Mouse (Mus musculus): ENCODE results near the gene Acsl5. TPM values are rescaled to one million over a fixed set of nuclear protein-coding genes. Genes with fewer than 3 reads are reported as not detected.

Gene Acsl5
- polyA plus RNA-seq, 1 experiment from 2014 or later: 20.9 TPM

DNA sequence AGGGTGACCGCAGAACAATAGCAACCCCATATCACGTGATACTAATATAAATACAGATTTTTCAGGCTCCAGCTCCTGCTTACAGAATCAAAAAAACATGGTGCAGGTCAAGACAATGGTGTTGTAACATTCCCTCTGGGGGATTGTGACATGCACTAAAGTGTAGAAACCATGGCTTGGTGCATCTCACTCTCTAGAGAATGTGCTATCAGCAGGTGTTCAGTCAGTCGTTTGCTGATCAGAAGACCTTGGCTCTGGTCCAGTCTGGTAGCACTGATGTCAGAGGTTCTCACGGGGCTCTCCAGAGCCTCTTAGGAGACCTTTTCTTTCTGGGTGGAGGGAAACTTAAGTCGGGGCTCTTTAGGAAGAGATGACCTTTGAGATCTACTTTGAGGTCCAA, 1.3 kb upstream of the Acsl5 start:
- 91% methylated on average over 5 of the region's 5 CpGs for WGBS
- ATAC-seq (replicated peaks; ENCODE audit: low FRiP score): no peak

DNA sequence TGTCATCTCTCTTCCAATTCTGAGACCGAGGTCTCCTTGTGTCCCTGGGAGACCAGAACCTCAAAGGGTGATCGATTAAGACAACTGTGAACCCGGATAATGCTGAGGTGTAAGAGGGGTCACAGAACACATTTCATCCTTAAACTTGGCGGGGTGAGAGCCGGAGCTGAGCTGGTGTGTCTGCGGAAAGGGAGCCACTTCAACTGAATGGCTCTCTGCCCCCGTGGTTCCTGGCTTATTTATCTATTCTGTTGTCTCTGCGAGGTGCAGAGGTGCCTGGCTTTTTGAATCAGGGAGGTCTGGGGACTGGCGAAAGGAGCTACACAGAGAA, 1.5 kb downstream of the Acsl5 start:
- Histone ChIP-seq H3K9me3 (ENCODE audit: control insufficient read depth, low read length) (no peaks in the 10 kb centered on the region), H3K27ac (ENCODE audit: low read depth, low read length) (no peak overlapping the region)

More for the DNA sequence above, 1.3 kb upstream of the Acsl5 start:
- Histone ChIP-seq H3K9me3 (ENCODE audit: control insufficient read depth, low read length) (no peaks in the 10 kb centered on the region), H3K27ac (ENCODE audit: low read depth, low read length) (no peak overlapping the region), H3K4me2 (ENCODE audit: low read depth, low read length, severe bottlenecking) (no peak overlapping the region), H3K27me3 (ENCODE audit: control insufficient read depth, insufficient read depth, low read length) (no peaks in the 10 kb centered on the region), H3K4me1 (replicated peaks; ENCODE audit: control insufficient read depth, insufficient read depth, low read length) (peaks cover 5% of the 10 kb centered on the region; the same call in 1 of the 2 replicates), H3K9ac (ENCODE audit: low read length) (no peak overlapping the region), H3K4me3 (ENCODE audit: low read depth, low read length) (no peak overlapping the region), H3K36me3 (ENCODE audit: control insufficient read depth, insufficient read depth, low read length) (no peaks in the 10 kb centered on the region)
- DNase-seq (ENCODE audit: low spot score): no peak

DNA sequence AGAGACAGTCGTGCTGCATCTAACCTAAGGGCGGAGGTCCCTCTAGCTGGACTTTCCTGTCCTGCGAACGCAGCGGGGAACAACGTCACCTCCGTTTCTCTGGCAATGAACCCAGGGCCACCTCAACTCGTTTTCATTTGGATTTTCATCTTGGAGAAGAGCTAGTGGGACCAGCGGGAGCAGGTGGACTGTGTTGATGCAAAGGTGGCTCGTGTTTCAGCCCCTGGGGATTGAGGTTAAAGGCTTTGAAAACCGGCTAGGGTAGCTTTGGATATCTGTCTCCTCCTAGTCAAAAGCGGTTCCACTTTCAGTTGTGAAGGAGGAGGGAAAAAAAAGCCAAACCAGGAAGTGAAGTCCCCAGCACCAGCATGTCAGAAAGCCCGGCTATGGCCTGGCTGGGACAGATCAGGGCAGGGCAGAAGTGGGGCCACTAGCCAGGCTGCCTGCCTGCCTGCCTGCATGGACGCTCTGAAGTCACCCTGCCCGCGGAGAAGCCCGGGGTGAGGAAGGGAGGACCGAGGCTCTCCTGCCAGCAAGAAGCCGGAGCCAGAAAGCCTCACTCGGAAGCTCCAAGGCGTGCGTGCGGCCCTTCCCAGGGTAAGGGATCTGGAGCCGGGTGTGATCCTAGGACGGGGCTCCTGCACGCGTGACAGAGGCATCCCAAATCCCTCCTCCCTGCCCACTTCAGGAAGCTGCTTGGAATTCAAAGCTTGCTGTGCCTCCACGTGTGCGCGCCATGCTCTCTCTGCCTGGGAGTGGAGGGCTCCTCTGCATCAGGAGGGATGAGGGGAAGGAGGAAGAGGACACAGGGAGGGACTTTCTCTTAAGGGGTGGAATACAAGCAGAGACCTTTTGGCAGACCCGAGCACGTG, 2.1 kb downstream of the Acsl5 start:
- peak overlapping the region; percentile 69 for H3K4me2 ChIP-seq (ENCODE audit: low read depth, low read length, severe bottlenecking)
- peak; percentile 71 for ATAC-seq (replicated peaks; ENCODE audit: low FRiP score)
- peak; percentile 74 for DNase-seq (ENCODE audit: low spot score)
- peak overlapping the region; percentile 83 for H3K9ac ChIP-seq (ENCODE audit: low read length)
- peaks cover 5% of the 10 kb centered on the region; the same call in 1 of the 2 replicates for H3K4me1 ChIP-seq (replicated peaks; ENCODE audit: control insufficient read depth, insufficient read depth, low read length)
- H3K36me3 ChIP-seq (ENCODE audit: control insufficient read depth, insufficient read depth, low read length): no peaks in the 10 kb centered on the region
- H3K27me3 ChIP-seq (ENCODE audit: control insufficient read depth, insufficient read depth, low read length): no peaks in the 10 kb centered on the region
- no peaks in the 10 kb centered on the region for H3K9me3 ChIP-seq (ENCODE audit: control insufficient read depth, low read length)
- WGBS: under 1% methylated on average over 32 of the region's 32 CpGs
- peak overlapping the region; percentile 48 for H3K4me3 ChIP-seq (ENCODE audit: low read depth, low read length)
- peak overlapping the region; percentile 59 for H3K27ac ChIP-seq (ENCODE audit: low read depth, low read length)

More for the DNA sequence above, 1.5 kb downstream of the Acsl5 start:
- DNase-seq (ENCODE audit: low spot score): peak; percentile 55
- 3% methylated on average over 9 of the region's 9 CpGs for WGBS
- ATAC-seq (replicated peaks; ENCODE audit: low FRiP score): peak; percentile 5; the same call in 1 of the 2 replicates
- Histone ChIP-seq H3K36me3 (ENCODE audit: control insufficient read depth, insufficient read depth, low read length) (no peaks in the 10 kb centered on the region), H3K4me1 (replicated peaks; ENCODE audit: control insufficient read depth, insufficient read depth, low read length) (peaks cover 5% of the 10 kb centered on the region; the same call in 1 of the 2 replicates), H3K4me3 (ENCODE audit: low read depth, low read length) (peak overlapping the region; percentile 48), H3K4me2 (ENCODE audit: low read depth, low read length, severe bottlenecking) (peak overlapping the region; percentile 69), H3K9ac (ENCODE audit: low read length) (peak overlapping the region; percentile 83), H3K27me3 (ENCODE audit: control insufficient read depth, insufficient read depth, low read length) (no peaks in the 10 kb centered on the region)

DNA sequence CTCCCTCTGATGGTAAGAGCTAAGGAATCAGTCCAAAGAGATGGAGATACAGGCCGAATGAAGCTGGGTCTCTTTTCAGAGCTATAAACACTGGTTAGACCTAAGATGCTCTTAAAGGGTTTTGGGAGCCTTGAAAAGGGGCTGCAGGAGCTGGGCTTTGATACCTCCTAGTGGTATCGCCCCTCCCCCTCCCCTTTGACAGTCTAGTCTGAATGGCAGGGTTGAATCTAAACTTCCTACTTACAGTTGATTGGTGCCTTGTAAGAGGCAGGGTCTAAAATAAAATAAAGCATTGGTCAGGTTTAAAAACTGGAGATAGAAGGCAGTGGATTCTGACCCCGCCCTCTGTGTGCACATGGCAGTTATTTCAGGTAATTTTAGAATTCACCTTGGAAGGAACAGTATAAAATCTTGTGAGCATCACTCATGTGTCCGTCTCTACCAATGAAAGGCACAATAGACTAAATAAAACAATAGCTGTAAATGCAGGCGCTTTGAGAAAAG, 2.8 kb downstream of the Acsl5 start:
- Histone ChIP-seq H3K9me3 (ENCODE audit: control insufficient read depth, low read length) (no peaks in the 10 kb centered on the region), H3K27me3 (ENCODE audit: control insufficient read depth, insufficient read depth, low read length) (no peaks in the 10 kb centered on the region), H3K9ac (ENCODE audit: low read length) (peak overlapping the region; percentile 83), H3K4me3 (ENCODE audit: low read depth, low read length) (peak overlapping the region; percentile 48), H3K36me3 (ENCODE audit: control insufficient read depth, insufficient read depth, low read length) (no peaks in the 10 kb centered on the region), H3K27ac (ENCODE audit: low read depth, low read length) (peak overlapping the region; percentile 59), H3K4me1 (replicated peaks; ENCODE audit: control insufficient read depth, insufficient read depth, low read length) (peaks cover 5% of the 10 kb centered on the region; the same call in 1 of the 2 replicates), H3K4me2 (ENCODE audit: low read depth, low read length, severe bottlenecking) (peak overlapping the region; percentile 69)
- ATAC-seq (replicated peaks; ENCODE audit: low FRiP score): peak; percentile 78
- peak; percentile 77 for DNase-seq (ENCODE audit: low spot score)
- 5% methylated on average over 5 of the region's 5 CpGs for WGBS

DNA sequence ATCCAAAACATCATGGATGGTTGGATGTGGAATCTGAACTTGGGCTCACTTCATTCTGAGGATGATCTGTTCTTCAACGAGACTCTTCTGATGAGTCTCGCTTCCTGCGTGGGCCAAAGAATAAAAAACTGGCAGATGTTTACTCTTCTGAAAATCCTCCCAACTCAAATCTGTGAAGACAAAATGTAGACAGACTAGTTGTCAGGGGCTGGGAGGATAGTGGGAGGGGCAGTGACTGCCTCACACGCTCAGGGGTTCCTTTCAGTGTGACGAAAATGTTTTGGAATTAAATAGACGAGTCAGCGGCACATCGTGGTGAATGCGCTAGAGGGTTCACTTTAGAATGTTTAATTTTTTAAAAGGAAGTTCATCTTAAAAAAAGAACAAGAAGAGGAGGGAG, 4.4 kb downstream of the Acsl5 start:
- Histone ChIP-seq H3K4me2 (ENCODE audit: low read depth, low read length, severe bottlenecking) (no peak overlapping the region), H3K4me3 (ENCODE audit: low read depth, low read length) (no peak overlapping the region), H3K9me3 (ENCODE audit: control insufficient read depth, low read length) (no peaks in the 10 kb centered on the region), H3K4me1 (replicated peaks; ENCODE audit: control insufficient read depth, insufficient read depth, low read length) (peaks cover 5% of the 10 kb centered on the region; the same call in 1 of the 2 replicates), H3K9ac (ENCODE audit: low read length) (no peak overlapping the region), H3K27ac (ENCODE audit: low read depth, low read length) (no peak overlapping the region), H3K27me3 (ENCODE audit: control insufficient read depth, insufficient read depth, low read length) (no peaks in the 10 kb centered on the region), H3K36me3 (ENCODE audit: control insufficient read depth, insufficient read depth, low read length) (no peaks in the 10 kb centered on the region)
- DNase-seq (ENCODE audit: low spot score) (peak; percentile 37), ATAC-seq (replicated peaks; ENCODE audit: low FRiP score) (no peak)
- 84% methylated on average over 9 of the region's 9 CpGs for WGBS

DNA sequence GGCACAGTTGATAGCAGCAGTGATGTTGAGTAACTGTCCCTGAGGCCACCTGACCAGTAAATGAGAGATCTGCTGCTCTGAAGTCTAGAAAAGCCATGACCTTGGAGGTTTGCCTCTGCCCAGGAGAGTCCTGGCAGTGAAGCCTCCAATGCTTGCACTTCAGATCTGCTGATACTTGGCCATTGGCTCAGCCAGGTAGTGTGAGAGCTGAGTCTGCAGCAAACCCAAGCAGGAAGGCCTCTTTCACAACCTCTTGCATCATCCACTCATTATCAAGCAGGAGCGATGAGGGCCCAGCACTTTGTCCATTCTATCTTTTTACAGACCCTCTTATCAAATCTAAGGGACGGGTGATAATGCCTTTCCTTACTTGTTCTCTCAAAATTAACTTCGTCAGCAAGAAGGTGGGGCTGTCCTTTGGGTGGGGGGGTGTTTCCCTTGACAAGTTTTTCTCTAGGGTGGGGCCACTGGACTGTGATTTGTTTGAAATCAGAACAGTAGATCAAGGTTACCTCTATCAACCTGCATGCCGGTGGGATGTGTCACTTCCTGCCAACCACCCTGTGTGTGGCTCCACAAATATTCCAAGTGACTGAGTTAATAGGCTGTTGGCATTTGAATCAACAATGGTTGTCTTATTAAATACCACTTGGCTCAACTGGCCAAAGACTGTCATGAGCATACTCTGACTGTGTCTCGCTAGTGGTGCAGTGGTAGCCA, 6.1 kb downstream of the Acsl5 start:
- Histone ChIP-seq H3K9ac (ENCODE audit: low read length) (no peak overlapping the region), H3K36me3 (ENCODE audit: control insufficient read depth, insufficient read depth, low read length) (no peaks in the 10 kb centered on the region), H3K4me3 (ENCODE audit: low read depth, low read length) (no peak overlapping the region), H3K27ac (ENCODE audit: low read depth, low read length) (no peak overlapping the region), H3K9me3 (ENCODE audit: control insufficient read depth, low read length) (no peaks in the 10 kb centered on the region), H3K4me1 (replicated peaks; ENCODE audit: control insufficient read depth, insufficient read depth, low read length) (peaks cover 6% of the 10 kb centered on the region; the same call in 1 of the 2 replicates), H3K4me2 (ENCODE audit: low read depth, low read length, severe bottlenecking) (no peak overlapping the region), H3K27me3 (ENCODE audit: control insufficient read depth, insufficient read depth, low read length) (no peaks in the 10 kb centered on the region)
- WGBS: 92% methylated on average over 5 of the region's 5 CpGs
- peak; percentile 7 for DNase-seq (ENCODE audit: low spot score)
- ATAC-seq (replicated peaks; ENCODE audit: low FRiP score): no peak

DNA sequence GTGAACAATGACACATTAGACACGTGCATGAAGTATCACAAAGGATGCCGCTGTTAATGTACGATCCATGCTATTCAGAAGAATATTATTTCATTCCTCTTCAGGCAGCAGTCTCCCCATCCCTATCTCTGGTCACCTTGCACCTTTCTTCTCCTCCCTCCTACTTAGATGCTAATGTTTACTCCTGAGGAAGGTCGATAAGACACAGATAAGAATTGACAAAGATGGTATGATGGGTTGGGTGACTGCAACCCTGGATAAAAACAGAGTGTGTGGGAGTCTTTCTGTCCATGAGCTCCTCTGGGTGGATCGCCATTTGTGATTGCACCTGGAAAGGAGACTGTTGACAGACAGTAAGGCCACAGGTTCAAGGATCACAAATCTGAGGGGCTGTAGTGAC, 6.8 kb downstream of the Acsl5 start:
- no peak overlapping the region for H3K4me2 ChIP-seq (ENCODE audit: low read depth, low read length, severe bottlenecking)
- no peaks in the 10 kb centered on the region for H3K9me3 ChIP-seq (ENCODE audit: control insufficient read depth, low read length)
- no peak overlapping the region for H3K9ac ChIP-seq (ENCODE audit: low read length)
- WGBS: 91% methylated on average over 5 of the region's 5 CpGs
- H3K27ac ChIP-seq (ENCODE audit: low read depth, low read length): no peak overlapping the region
- no peak for ATAC-seq (replicated peaks; ENCODE audit: low FRiP score)
- no peaks in the 10 kb centered on the region for H3K27me3 ChIP-seq (ENCODE audit: control insufficient read depth, insufficient read depth, low read length)
- no peak overlapping the region for H3K4me3 ChIP-seq (ENCODE audit: low read depth, low read length)
- DNase-seq (ENCODE audit: low spot score): no peak
- no peaks in the 10 kb centered on the region for H3K36me3 ChIP-seq (ENCODE audit: control insufficient read depth, insufficient read depth, low read length)
- peaks cover 6% of the 10 kb centered on the region; the same call in 1 of the 2 replicates for H3K4me1 ChIP-seq (replicated peaks; ENCODE audit: control insufficient read depth, insufficient read depth, low read length)

DNA sequence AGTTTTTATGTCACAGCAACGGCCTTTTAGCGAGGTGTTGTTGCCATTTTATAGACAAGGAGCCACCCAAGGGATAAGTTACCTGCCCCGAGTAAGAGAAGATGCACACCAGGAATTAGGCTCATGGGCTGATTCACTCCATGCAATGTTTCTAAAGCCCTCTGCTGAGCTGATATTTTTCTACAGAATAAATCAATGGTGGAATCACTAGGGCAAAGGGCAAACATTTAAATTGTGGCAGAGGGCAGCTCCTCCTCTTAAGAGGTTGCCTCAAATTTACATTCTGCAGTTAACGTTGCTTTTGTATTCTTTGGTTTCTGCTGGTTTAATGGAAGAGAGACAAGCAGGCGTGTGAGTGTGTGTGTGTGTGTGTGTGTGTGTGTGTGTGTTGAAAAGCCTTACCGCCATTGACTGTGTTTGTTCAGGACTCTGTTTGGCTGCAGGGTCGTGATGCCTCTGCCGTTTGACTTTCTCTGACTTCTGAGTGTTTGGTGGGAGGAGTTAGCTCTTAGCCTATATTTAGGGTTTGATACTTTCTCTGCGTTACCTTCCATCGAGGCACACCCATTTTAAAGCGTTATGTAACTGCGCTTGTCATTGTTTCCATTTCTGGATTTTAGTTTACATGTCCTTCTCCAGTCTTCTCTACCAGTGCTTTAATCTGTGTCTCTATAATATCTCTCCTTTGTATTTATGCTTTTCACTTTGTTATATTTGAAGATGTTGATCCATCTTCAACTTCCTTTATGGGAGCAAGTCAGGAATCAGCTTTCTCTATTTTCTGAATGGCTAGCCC, 8.8 kb downstream of the Acsl5 start:
- Histone ChIP-seq H3K4me1 (replicated peaks; ENCODE audit: control insufficient read depth, insufficient read depth, low read length) (0 out of 2 replicates have a peak, but pooled peaks cover 1% of the 10 kb centered on the region), H3K9ac (ENCODE audit: low read length) (no peak overlapping the region), H3K4me2 (ENCODE audit: low read depth, low read length, severe bottlenecking) (no peak overlapping the region), H3K27me3 (ENCODE audit: control insufficient read depth, insufficient read depth, low read length) (no peaks in the 10 kb centered on the region), H3K36me3 (ENCODE audit: control insufficient read depth, insufficient read depth, low read length) (no peaks in the 10 kb centered on the region), H3K27ac (ENCODE audit: low read depth, low read length) (no peak overlapping the region), H3K4me3 (ENCODE audit: low read depth, low read length) (no peak overlapping the region), H3K9me3 (ENCODE audit: control insufficient read depth, low read length) (no peaks in the 10 kb centered on the region)
- 81% methylated on average over 12 of the region's 12 CpGs for WGBS
- ATAC-seq (replicated peaks; ENCODE audit: low FRiP score): no peak
- DNase-seq (ENCODE audit: low spot score): no peak

Measured in forebrain, embryonic 11.5 days (tissue).